Mouse (Mus musculus) layer of hippocampus, adult 8-10 months (tissue): ENCODE measurements around the gene Hist2h3c1. TPM values are rescaled to one million over a fixed set of nuclear protein-coding genes. Genes with fewer than 3 reads are reported as not detected.
"Not testable (repeated sequence)": the region's sequence is repeated elsewhere in the genome, so short reads cannot be mapped to it uniquely, and the experiment has no call there.

Source experiments
- DNase-seq, 2 experiments: peaks; one replicate each; pipeline ENCODE4 v3.0.0; 2022; ENCODE audit warnings: low spot score in 2 of 2
- total RNA-seq, 4 experiments: library from RNA; stranded (reverse); gene quantifications; 2 replicates each; pipeline ENCODE4 v1.2.4; 2022

Gene Hist2h3c1
- total RNA-seq = not detected

DNA sequence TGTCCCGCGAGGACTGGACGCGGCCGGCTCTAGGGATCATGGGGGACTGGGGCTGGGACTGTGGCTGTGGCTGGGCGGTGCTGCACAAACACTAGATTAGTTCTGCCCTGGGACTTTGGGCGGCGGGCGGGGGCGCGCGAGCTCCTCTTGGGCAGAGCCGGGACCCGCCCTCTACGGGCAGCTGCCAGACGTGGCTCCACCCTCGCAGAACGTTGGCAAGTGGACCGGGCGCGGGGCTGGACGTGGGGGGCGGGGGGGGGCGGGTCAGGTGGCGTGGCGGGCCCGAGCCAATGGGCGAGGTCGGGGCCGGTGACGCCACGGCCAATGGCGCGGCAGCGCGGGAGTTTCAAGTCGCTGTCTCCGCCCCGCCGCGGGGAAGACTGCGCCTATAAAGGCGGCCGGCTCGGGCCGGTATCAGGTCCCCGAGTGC, at the start of gene Hist2h3c1:
Gene Hist2h3c1 (plus strand): TSS at position 259 of the 430 bp plus-strand sequence.
- DNase-seq = not testable (repeated sequence)

DNA sequence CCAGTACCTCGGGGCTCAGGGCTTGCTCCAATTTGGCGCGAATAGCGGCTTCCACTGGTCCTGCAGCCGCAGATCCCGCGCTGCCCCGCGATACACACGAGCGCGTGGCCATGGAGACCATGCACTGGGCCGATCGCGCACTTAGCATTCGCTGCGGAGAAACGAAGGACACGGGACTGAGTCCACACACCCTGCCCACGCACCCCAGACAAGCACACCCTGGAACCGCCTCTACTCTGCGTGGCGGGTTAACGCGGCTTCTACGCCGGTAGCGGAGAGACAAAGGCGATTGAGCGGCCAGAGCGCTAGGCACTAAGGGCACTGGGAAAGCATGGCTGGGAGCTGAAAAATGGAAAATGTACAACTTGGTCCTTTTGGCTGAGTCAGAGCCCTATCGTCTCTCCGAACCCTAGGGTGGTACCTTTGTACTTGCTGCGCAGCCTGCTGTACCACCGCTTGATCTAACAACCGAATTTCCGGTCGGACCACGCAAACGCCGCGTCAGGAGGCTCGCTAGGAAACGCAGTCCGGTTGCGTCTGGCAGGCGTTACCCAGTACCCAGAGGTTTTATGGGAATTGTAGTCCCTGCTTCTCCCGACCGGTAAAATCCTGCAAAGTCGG, 49.2 kb upstream of the Hist2h3c1 start:
- DNase-seq = peak; percentile 91 to 95

DNA sequence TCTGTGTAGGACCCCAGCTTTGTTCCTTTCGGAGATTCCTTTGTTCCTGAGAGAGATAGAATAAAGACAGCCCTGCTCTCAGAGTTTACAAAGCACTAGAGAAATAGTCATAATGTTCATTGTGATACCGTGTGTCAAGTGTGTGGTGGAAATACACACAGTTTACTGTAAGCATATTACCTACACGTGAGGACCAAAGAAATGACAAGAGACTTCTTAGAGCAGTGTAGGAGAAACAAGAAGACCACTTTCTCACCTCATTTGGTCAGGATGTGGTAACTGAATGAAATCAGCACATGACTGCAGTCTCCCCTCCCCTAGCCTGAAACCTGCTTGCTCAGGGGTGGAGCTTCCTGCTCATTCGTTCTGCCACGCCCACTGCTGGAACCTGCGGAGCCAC, 48.3 kb upstream of the Hist2h3c1 start:
- no peak for DNase-seq

DNA sequence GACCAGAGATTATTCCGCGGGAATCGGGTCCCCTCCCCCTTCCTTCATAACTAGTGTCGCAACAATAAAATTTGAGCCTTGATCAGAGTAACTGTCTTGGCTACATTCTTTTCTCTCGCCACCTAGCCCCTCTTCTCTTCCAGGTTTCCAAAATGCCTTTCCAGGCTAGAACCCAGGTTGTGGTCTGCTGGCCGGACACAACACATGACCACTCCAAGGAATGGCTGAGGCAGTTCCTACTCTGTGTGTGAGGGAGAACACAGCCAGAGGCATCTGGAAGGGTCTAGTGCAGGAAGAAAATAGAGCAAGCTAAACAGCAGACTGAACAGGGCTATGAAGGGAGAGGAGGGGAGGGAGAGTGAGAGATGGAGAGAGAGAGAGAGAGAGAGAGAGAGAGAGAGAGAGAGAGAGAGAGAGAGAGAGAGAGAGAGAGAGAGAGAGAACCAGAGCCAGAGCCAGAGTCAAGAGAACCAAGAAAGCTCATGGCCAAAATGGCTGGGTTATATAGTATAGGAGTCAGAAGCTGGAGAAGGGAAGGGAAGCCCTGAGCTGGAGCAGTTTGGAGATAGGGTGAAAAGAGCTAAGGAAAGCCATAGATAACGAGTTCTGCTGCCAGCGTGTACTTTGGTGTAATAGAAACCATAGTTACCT, 47.8 kb upstream of the Hist2h3c1 start:
- DNase-seq = not testable (repeated sequence)

DNA sequence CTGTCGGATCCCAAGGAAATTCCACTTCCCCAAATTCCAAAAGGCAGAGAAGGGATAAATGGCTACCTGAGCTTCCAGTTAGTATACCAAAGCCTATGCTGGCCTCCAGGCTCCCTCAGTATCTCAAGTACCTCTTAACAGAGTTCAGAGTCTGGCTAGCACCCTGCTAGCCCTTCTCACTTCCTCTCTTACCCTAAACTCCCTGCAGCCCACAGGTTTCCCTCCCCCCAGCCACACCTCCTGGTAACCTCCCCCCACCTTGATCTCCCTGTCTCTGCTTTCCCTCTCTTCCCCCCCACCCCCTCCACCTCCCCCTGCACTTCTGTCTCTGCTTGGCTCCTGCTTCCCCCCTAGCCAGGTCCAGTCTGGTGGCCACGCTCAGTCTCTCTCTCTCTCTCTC, 46.8 kb upstream of the Hist2h3c1 start:
- DNase-seq = no peak

DNA sequence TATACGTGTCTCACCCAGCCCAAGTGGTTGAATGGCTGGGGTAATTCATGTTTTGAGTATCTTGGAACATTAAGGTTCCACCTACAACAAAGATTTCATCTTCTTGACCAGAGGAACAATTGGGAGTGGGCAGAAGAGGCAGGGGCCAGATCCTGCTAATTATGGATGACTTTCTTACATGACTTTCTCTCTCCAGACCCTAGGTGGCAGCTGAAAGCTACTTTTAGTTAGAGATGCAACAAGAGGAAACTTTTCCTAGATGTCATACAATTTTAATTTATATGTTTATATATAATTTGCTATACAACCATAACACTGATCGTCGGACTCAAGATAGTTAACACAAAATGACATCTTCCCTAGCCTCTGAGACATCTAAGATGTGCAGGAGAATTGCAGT, 38.7 kb upstream of the Hist2h3c1 start:
- DNase-seq = no peak

DNA sequence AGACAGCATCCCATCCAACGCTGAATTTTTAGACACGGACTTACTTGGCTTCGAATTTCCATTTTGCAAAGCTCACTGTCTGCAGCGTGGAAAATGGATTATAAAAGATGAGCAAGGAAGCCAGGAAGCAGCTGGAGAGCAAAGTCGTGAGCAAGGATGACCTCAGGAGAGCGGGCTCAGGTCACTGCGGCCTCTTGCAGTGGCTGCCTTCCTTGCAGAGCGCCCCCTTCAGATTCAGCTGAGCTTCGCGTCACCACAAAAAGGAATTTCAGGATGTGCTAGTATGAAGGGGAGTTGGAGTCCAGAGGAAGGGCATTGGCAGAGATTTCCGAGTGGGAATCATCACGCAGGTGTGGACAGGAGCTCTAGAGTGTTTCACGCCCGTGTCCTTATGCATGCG, 37.2 kb upstream of the Hist2h3c1 start:
- DNase-seq = no peak

DNA sequence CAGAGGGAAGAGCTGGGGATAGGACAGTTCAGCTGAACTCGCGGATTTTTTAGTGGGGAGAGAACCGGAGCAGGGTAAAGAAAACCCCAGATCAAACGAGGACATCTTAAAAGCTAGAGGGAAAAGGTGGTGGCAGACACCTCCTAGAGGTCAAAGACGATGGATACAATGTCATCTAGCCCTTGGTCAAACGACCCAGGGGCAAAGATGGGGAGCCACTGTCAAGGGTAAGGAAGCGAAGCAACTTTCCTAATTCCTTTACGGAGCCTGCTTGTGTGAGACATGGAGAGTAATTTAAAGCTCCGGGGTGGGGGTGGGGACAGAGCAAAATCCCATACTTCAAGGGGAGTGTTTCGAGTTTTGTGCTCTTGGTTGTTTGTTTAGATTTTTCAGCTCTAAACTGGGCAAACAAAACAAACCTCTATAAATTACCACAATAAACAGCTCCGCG, 27.3 kb upstream of the Hist2h3c1 start:
- no peak for DNase-seq

DNA sequence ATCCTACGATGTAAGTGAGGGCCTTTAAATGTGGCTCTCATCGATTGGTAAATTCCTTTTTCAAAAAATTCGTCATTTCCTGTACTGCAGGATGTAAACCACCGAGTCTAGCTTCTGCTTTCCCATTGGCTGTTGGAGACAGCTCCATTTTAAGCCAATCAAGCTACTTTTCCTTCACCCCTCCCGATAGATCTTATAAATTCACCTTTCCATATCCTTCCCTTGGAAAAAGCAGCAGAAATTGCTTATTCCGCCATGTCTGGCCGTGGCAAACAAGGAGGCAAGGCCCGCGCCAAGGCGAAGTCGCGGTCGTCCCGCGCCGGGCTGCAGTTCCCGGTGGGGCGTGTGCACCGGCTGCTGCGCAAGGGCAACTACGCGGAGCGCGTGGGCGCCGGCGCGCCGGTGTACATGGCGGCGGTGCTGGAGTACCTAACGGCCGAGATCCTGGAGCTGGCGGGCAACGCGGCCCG, 26.8 kb upstream of the Hist2h3c1 start, which contains the start of the genes Bola1 and Hist2h2ab:
Gene Bola1 (minus strand): TSS at position 49 of the 470 bp plus-strand sequence.
Gene Hist2h2ab (plus strand): TSS at position 205 of the 470 bp plus-strand sequence.
- DNase-seq = peak; percentile 74 to 82

DNA sequence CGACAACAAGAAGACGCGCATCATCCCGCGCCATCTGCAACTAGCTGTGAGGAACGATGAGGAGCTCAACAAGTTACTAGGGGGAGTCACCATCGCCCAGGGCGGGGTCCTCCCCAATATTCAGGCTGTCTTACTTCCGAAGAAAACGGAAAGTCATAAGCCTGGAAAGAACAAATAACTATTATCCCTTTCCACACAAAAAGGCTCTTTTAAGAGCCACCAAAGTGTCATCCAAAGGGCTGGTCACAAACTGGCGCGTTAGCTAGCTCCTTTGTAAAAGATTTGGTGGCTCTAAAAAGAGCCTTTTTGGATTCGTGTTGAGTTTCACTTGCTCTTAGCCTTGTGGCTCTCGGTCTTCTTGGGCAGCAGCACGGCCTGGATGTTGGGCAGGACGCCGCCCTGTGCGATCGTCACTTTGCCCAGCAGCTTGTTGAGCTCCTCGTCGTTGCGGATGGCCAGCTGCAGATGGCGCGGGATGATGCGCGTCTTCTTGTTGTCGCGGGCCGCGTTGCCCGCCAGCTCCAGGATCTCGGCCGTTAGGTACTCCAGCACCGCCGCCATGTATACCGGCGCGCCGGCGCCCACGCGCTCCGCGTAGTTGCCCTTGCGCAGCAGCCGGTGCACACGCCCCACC, 26.2 kb upstream of the Hist2h3c1 start:
- DNase-seq = not testable (repeated sequence)

GRCm38 (mm10) chr3:96220765-96221639, 25.5 kb upstream of the Hist2h3c1 start, which contains the start of the genes Hist2h2ac and Hist2h2be:
TSS of gene Hist2h2ac (minus strand) at chr3:96220880.
TSS of gene Hist2h2be (plus strand) at chr3:96221119.
- peak; percentile 92 for DNase-seq

DNA sequence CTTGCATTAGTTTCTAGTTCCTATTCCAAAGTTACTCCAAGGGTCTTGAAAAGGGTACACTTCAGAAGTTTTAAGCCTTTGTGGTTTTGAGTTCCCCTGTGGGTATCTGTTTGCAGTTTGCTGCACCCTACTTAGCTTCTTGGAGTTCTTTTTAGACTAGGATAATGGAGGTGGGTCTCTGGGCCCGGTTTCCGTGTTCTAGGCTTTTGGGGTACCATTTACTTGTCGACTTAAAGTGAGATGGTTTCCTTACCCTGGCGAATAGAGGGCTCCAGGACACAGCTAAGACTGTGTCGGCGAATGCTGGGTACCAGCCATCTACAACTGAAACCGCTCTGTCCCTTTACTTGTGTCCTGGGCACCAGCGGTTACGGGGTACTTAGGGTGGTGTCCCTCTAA, 24.8 kb upstream of the Hist2h3c1 start:
- DNase-seq = no peak

GRCm38 (mm10) chr3:96222774-96223173, 23.7 kb upstream of the Hist2h3c1 start:
- DNase-seq = no peak

DNA sequence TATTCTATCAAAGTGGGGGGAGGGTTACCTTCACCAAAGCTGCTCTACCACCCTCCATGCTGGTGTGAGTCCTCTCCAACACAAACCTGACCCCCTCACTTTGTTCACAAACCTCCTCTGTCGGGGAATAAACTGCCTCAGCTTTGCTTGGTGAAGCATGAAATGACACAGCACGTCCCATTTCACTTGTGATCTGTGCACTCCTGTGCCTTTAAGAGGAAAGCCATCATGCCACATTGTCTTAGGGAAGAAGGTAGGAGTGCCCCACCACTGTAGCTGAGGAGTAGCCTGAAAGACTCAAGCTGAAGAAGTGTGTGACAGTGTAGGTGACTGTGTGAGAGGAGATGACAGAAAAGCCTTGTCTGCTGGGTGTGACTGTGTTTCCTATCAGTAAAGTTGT, 21.1 kb upstream of the Hist2h3c1 start:
- no peak for DNase-seq

GRCm38 (mm10) chr3:96226695-96227648, 19.5 kb upstream of the Hist2h3c1 start:
- DNase-seq = no peak

GRCm38 (mm10) chr3:96228828-96229227, 17.7 kb upstream of the Hist2h3c1 start:
- no peak for DNase-seq

DNA sequence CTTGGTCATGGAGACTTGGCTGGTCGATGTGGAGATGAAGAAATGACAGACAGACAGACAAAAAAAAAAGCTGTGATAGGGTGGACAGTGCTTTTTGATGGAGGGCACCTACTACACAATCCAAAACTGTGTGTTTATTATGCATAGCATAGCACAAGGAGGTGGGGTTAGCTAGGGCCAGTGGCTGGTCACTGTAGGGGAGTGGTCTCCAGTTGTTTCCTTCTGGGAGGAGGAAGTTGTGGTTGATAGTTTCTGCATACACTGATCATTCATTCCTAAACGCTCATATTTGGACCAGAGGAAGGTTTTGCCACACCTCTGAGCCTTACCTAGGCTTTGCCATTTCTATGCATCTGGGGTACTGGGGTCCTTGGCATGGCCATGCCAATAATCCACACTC, 16.1 kb upstream of the Hist2h3c1 start:
- DNase-seq = no peak

DNA sequence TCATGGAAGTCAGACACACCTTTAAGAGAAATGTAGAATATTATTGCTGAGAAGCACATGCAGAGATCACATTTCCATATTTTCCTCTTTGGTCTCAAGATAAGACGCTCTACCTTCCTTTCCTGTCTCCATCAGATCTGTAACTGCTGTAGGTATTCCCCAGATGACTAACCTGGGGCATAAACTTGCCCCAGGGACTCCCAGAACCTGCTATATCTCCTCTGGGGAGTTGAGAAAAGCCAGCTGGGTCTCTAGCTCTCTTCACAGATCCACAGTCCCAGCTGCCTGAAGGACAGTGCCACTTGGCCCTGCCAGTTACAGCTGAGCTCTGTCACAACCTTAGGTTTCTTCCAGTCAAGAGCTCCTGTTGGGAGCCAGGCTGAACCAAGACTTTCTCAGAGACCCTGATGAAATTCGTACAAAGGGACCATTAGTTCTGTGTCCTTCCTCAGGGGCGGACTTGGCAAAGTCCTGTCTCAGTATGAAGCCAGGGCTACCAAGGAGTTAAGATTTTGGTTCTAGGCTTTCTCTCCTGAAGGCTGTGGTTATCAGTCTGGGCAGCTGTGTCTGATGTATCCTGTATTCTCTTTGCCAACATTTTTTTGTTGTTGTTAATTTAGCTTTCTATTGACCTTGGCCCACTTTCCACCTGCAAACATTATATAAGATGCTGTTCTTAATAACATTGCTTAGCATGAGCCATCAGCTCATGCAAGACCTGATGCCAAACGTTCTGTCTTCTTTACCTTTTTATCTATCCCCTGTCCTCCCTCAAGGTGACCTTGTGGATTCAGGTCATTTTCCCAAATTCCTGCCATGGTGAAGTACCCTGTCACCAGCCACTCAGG, 15.4 kb upstream of the Hist2h3c1 start:
- DNase-seq = no peak

DNA sequence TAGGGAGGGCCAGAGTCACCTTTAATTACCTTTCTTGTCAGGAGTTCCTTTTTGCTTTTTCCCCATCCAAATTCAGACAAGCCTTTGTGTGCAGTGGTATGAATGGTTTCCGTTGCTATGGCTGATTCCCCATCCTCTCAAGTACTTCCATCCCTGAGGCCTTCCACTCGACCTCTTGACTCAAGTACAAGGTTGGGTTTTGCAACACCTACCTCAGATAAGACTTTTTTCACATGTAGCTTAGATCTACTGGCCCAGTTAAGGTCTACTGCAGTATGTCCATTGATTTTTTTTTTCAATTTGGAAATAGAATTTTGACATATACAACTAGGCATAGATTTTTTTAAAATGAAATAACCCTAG, 14.7 kb upstream of the Hist2h3c1 start:
- no peak for DNase-seq
